In genomic region chr7:128461285-128462215, GRCm38 (mm10) we compare ENCODE assay signal across 8 mouse cellular contexts. TPM values are rescaled to one million over a fixed set of nuclear protein-coding genes. Genes with fewer than 3 reads are reported as not detected.
DNase-seq lines count a peak whose midpoint lies in the region; ATAC-seq and TF ChIP-seq lines count a peak whose summit lies in the region.

TSS of gene Tial1 (minus strand) at chr7:128461717.

- peak within 1 kb of the TSS; percentile 100 for H3K27ac ChIP-seq in gastrocnemius, adult 2 months
- H3K27ac ChIP-seq in hindbrain, postnatal 0 days = peak within 1 kb of the TSS; percentile 91
- peak within 1 kb of the TSS; percentile 96 for H3K27ac ChIP-seq in left cerebral cortex, adult 2 months

- no peaks in the 10 kb centered on the region for H3K9me3 ChIP-seq in hindbrain, postnatal 0 days (ENCODE audit: low read length)

- H3K4me1 ChIP-seq in hindbrain, postnatal 0 days (ENCODE audit: insufficient read depth, low read length) = no peaks in the 10 kb centered on the region

- DNase-seq in ZHBTc4 (ENCODE audit: low read depth, low spot score) = peak; percentile 99
- DNase-seq in gastrocnemius, adult 2 months = peak; percentile 98
- DNase-seq in hindbrain, postnatal 0 days (ENCODE audit: low spot score) = peak; percentile 99
- peak; percentile 97 to 99 for DNase-seq in left cerebral cortex, adult 2 months (ENCODE audit: extremely low spot score in 1 of 2, low spot score in 2 of 2)
- peak; percentile 99 for DNase-seq in right cerebral cortex, adult 2 months (ENCODE audit: low spot score in 2 of 2)
- DNase-seq in urinary bladder, postnatal 14 days (ENCODE audit: low spot score) = peak; percentile 98

- H3K36me3 ChIP-seq in hindbrain, postnatal 0 days (ENCODE audit: insufficient read depth, low read length) = no peaks in the 10 kb centered on the region

- TF ChIP-seq CTCF in gastrocnemius, adult 2 months (IDR thresholded peaks at IDR 0.05) = no peak
- TF ChIP-seq CTCF in hindbrain, postnatal 0 days (IDR thresholded peaks at IDR 0.05; ENCODE audit: low read depth) = no peak
- no peak for TF ChIP-seq CTCF in left cerebral cortex, adult 2 months (IDR thresholded peaks at IDR 0.05)

- under 1% methylated on average over 68 of the region's 69 CpGs for WGBS in hindbrain, postnatal 0 days

- ATAC-seq in common myeloid progenitor, adult 5-6 weeks (replicated peaks; ENCODE audit: low read depth, poor library complexity, severe bottlenecking) = peak; percentile 92
- peak; percentile 99 for ATAC-seq in hindbrain, postnatal 0 days
- peak; percentile 90 for ATAC-seq in megakaryocyte, adult 5-6 weeks (ENCODE audit: poor library complexity, severe bottlenecking)

- intact Hi-C loops in gastrocnemius, adult 2 months (cut with DNase I) = loop anchor here (5.0 kb wide), 2 partner anchors 61 to 224 kb away; partner anchors contain the start of genes 9130023H24Rik, Armc5 and Bag3
- intact Hi-C loops in left cerebral cortex, adult 2 months (cut with DNase I) = loop anchor here (1.0 to 2.0 kb wide), 2 partner anchors 215 to 229 kb away; partner anchors contain the start of gene Tgfb1i1

- H3K4me2 ChIP-seq in hindbrain, postnatal 0 days (ENCODE audit: low read depth, low read length) = peak within 1 kb of the TSS; percentile 94

- H3K27me3 ChIP-seq in hindbrain, postnatal 0 days (ENCODE audit: insufficient read depth, low read length) = no peaks in the 10 kb centered on the region

- H3K9ac ChIP-seq in hindbrain, postnatal 0 days (replicated peaks; ENCODE audit: low read length) = peak within 1 kb of the TSS; percentile 89

- H3K4me3 ChIP-seq in gastrocnemius, adult 2 months = peak within 1 kb of the TSS; percentile 96
- H3K4me3 ChIP-seq in hindbrain, postnatal 0 days (ENCODE audit: low read length) = peak within 1 kb of the TSS; percentile 91
- peak within 1 kb of the TSS; percentile 84 for H3K4me3 ChIP-seq in left cerebral cortex, adult 2 months

RNA-seq across cellular contexts. Expression of gene Tial1, which starts in this region (rescaled TPM):
- 80.4 and 90.6 TPM in 2 replicates for total RNA-seq in common myeloid progenitor, adult 5-6 weeks (2017)
- total RNA-seq in gastrocnemius, adult 2 months (2021) = 10 to 100 TPM; 46.9 to 50.7 TPM
- total RNA-seq in hindbrain, postnatal 0 days (2014; rRNA removed) = 33.8 and 44.7 TPM in 2 replicates
- 22.4 and 26.0 TPM in 2 replicates for polyA plus RNA-seq in hindbrain, postnatal 0 days (2015; fragmentation: Nextera tagmentation; extraction: Ambion mirVana)
- total RNA-seq in left cerebral cortex, adult 2 months (2021) = 100 to 1,000 TPM; 106 to 109 TPM
- total RNA-seq in megakaryocyte, adult 5-6 weeks (2015) = 166 and 174 TPM in 2 replicates
- 48.4 and 59.1 TPM in 2 replicates for total RNA-seq in megakaryocyte, adult 5-6 weeks (2017)

Comparison
In these comparisons a context has a peak if more than half of its experiments do, and no peak if none do; other contexts are left out.
1. Peak in every context shown above with its lines: DNase-seq, ATAC-seq, H3K4me3 ChIP-seq and H3K27ac ChIP-seq.